Mouse (Mus musculus): ENCODE results near the gene Taco1. TPM values are rescaled to one million over a fixed set of nuclear protein-coding genes. Genes with fewer than 3 reads are reported as not detected.
"Not testable (repeated sequence)": the region's sequence is repeated elsewhere in the genome, so short reads cannot be mapped to it uniquely, and the experiment has no call there.

Gene Taco1
- polyA plus RNA-seq, 1 experiment from 2014 or later: 7.3 TPM

GRCm38 (mm10) chr11:106055341-106055740 is 10.5 kb upstream of the Taco1 start:
- WGBS: 91% methylated on average over 6 of the region's 6 CpGs
- no peaks in the 10 kb centered on the region for H3K27me3 ChIP-seq (ENCODE audit: control insufficient read depth, insufficient read depth, low read length)
- no peak overlapping the region for H3K9ac ChIP-seq (replicated peaks; ENCODE audit: low read depth, low read length)
- no peak overlapping the region for H3K4me2 ChIP-seq (ENCODE audit: low read depth, low read length)
- ATAC-seq (ENCODE audit: low read depth): no peak
- H3K36me3 ChIP-seq (ENCODE audit: control insufficient read depth, insufficient read depth, low read length): peaks cover 85% of the 10 kb centered on the region
- no peaks in the 10 kb centered on the region for H3K9me3 ChIP-seq (ENCODE audit: control insufficient read depth, low read length)
- H3K4me3 ChIP-seq (ENCODE audit: low read depth, low read length): no peak overlapping the region
- no peak overlapping the region for H3K27ac ChIP-seq (ENCODE audit: low read depth, low read length)
- no peaks in the 10 kb centered on the region for H3K4me1 ChIP-seq (ENCODE audit: control insufficient read depth, insufficient read depth, low read length)

DNA sequence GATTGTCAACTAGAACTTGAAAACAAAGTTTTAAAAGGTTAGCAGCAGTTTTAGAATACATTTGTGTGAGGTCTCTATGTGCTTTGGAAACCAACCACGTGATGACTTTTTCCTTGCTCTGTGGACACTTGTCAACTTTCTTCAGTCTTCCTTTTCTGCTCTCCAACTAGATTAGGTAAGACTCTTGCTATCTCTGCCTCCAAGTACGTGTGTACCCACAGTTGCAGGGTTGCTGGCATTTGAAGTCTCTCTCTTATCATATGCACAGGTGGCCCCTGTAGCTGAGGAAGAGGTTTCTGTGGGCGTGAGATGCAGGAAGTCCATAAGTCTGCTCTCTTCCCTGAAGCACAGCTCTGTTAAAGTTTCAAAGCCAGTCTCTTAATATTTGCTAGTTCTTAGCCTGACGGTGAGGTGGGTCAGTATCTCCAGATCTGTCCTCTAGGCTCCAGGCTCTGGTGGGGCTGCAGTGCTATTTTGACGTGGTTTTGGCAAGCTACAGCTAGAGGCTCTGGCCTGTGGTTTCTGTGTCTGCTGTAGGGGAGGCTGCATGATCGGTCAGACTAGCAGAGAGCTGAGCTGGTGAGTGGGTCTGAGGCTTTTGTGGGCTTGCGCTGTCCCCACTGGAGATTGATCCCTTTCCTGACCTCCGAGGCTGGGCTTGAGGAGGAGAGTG is 8.9 kb upstream of the Taco1 start:
- no peaks in the 10 kb centered on the region for H3K9me3 ChIP-seq (ENCODE audit: control insufficient read depth, low read length)
- 93% methylated on average over 8 of the region's 8 CpGs for WGBS
- no peaks in the 10 kb centered on the region for H3K4me1 ChIP-seq (ENCODE audit: control insufficient read depth, insufficient read depth, low read length)
- H3K9ac ChIP-seq (replicated peaks; ENCODE audit: low read depth, low read length): no peak overlapping the region
- H3K4me2 ChIP-seq (ENCODE audit: low read depth, low read length): no peak overlapping the region
- no peak overlapping the region for H3K4me3 ChIP-seq (ENCODE audit: low read depth, low read length)
- no peaks in the 10 kb centered on the region for H3K27me3 ChIP-seq (ENCODE audit: control insufficient read depth, insufficient read depth, low read length)
- no peak for ATAC-seq (ENCODE audit: low read depth)
- H3K36me3 ChIP-seq (ENCODE audit: control insufficient read depth, insufficient read depth, low read length): peaks cover 70% of the 10 kb centered on the region
- no peak overlapping the region for H3K27ac ChIP-seq (ENCODE audit: low read depth, low read length)

DNA sequence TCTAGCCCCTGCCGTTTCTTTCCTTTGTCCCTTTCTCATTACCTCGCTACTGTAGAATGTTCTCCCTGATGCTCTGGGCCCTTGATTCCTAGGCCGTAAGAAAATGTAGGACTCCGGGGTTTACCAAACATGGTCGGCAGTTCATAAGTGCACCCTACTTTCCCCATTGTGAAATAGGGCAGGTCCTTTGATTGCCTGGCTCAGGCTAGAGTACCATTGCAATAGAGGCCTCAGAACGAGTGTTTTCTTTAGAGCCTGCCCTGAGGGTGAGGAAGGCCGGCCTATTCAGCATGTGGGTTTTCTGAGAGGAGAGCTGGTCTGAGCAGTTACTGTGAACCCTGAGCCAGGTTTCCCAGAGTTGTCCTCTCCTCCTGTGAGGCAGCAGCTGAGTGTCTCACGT is 7.8 kb upstream of the Taco1 start:
- H3K27me3 ChIP-seq (ENCODE audit: control insufficient read depth, insufficient read depth, low read length): no peaks in the 10 kb centered on the region
- H3K36me3 ChIP-seq (ENCODE audit: control insufficient read depth, insufficient read depth, low read length): peaks cover 61% of the 10 kb centered on the region
- no peak overlapping the region for H3K4me2 ChIP-seq (ENCODE audit: low read depth, low read length)
- ATAC-seq (ENCODE audit: low read depth): no peak
- no peak overlapping the region for H3K27ac ChIP-seq (ENCODE audit: low read depth, low read length)
- H3K9me3 ChIP-seq (ENCODE audit: control insufficient read depth, low read length): no peaks in the 10 kb centered on the region
- H3K9ac ChIP-seq (replicated peaks; ENCODE audit: low read depth, low read length): no peak overlapping the region
- H3K4me1 ChIP-seq (ENCODE audit: control insufficient read depth, insufficient read depth, low read length): no peaks in the 10 kb centered on the region
- no peak overlapping the region for H3K4me3 ChIP-seq (ENCODE audit: low read depth, low read length)
- WGBS: 83% methylated on average over 8 of the region's 8 CpGs

DNA sequence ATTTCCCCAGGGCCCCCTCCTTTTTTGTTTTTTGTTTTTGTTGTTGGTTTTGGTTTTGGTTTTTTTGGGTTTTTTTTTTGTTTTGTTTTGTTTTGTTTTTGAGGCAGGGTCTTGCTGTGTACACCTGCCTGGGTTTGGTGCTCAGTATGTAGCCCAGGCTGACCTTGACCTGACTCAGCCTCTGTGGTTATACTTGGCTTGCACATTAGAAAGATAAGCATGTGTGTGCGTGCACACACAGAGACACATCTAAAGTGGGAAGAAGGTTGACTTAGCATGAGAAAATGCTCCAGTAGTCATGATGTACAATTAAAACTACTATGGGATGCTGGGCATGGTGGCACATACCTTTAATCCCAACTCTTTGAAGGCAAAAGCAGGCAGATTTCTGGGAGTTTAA is 5.3 kb upstream of the Taco1 start:
- ATAC-seq (ENCODE audit: low read depth): no peak

DNA sequence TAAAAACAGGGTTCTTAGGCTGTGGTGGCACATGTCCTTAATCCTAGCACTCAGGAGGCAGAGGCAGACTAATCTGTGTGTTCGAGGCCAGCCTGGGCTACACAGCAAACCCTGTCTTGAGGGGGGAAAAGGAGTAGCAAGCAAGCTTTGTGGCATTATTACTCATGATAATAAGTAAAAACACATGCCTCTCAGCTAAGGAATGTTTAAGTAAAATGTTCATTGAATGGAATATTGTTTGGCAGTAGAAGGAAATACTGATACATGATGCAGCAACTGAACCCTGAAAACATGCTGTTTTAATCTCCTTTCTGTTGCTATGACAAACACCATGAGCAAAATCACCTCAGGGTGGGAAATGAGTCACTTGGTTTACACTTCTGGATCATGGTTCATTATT is 4.5 kb upstream of the Taco1 start:
- no peak overlapping the region for H3K9ac ChIP-seq (replicated peaks; ENCODE audit: low read depth, low read length)
- no peak overlapping the region for H3K4me3 ChIP-seq (ENCODE audit: low read depth, low read length)
- no peak overlapping the region for H3K4me2 ChIP-seq (ENCODE audit: low read depth, low read length)
- peaks cover 29% of the 10 kb centered on the region for H3K36me3 ChIP-seq (ENCODE audit: control insufficient read depth, insufficient read depth, low read length)
- H3K4me1 ChIP-seq (ENCODE audit: control insufficient read depth, insufficient read depth, low read length): no peaks in the 10 kb centered on the region
- H3K9me3 ChIP-seq (ENCODE audit: control insufficient read depth, low read length): no peaks in the 10 kb centered on the region
- WGBS: 96% methylated on average over 1 of the region's 1 CpGs
- ATAC-seq (ENCODE audit: low read depth): no peak
- no peaks in the 10 kb centered on the region for H3K27me3 ChIP-seq (ENCODE audit: control insufficient read depth, insufficient read depth, low read length)
- no peak overlapping the region for H3K27ac ChIP-seq (ENCODE audit: low read depth, low read length)

More for the DNA sequence above, 5.3 kb upstream of the Taco1 start:
- Histone ChIP-seq H3K27me3 (ENCODE audit: control insufficient read depth, insufficient read depth, low read length) (no peaks in the 10 kb centered on the region), H3K27ac (ENCODE audit: low read depth, low read length) (no peak overlapping the region), H3K9me3 (ENCODE audit: control insufficient read depth, low read length) (no peaks in the 10 kb centered on the region), H3K36me3 (ENCODE audit: control insufficient read depth, insufficient read depth, low read length) (peaks cover 36% of the 10 kb centered on the region), H3K4me2 (ENCODE audit: low read depth, low read length) (no peak overlapping the region), H3K4me3 (ENCODE audit: low read depth, low read length) (no peak overlapping the region), H3K9ac (replicated peaks; ENCODE audit: low read depth, low read length) (no peak overlapping the region), H3K4me1 (ENCODE audit: control insufficient read depth, insufficient read depth, low read length) (no peaks in the 10 kb centered on the region)
- 98% methylated on average over 1 of the region's 1 CpGs for WGBS

DNA sequence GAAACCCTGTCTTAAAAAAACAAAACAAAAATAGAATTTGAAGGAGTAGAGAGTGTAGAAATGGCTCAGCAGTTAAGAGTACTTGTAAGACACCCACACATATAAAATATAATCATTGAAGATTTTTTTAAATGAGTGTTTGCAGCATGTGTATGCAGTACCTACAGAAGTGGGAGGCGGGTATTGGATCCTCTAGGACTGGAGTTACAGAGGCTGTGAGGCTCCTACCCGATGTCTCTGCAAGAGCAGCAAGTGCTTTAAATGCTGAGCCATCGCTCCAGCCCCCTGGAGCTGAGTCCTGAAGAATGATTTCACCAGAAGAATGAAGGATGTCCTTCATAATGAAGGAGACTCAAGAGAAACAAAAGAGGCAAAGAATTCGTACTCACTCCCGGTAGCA is 2.1 kb upstream of the Taco1 start:
- no peak overlapping the region for H3K9ac ChIP-seq (replicated peaks; ENCODE audit: low read depth, low read length)
- H3K27ac ChIP-seq (ENCODE audit: low read depth, low read length): no peak overlapping the region
- H3K4me3 ChIP-seq (ENCODE audit: low read depth, low read length): no peak overlapping the region
- 74% methylated on average over 5 of the region's 5 CpGs for WGBS
- no peak for ATAC-seq (ENCODE audit: low read depth)
- H3K9me3 ChIP-seq (ENCODE audit: control insufficient read depth, low read length): no peaks in the 10 kb centered on the region
- H3K36me3 ChIP-seq (ENCODE audit: control insufficient read depth, insufficient read depth, low read length): peaks cover 12% of the 10 kb centered on the region; the same call in 1 of the 2 replicates
- no peak overlapping the region for H3K4me2 ChIP-seq (ENCODE audit: low read depth, low read length)
- H3K4me1 ChIP-seq (ENCODE audit: control insufficient read depth, insufficient read depth, low read length): no peaks in the 10 kb centered on the region
- H3K27me3 ChIP-seq (ENCODE audit: control insufficient read depth, insufficient read depth, low read length): no peaks in the 10 kb centered on the region

- no peaks in the 10 kb centered on the region for H3K9me3 ChIP-seq (ENCODE audit: control insufficient read depth, low read length)
- H3K4me3 ChIP-seq (ENCODE audit: low read depth, low read length): peak overlapping the region; percentile 72
- H3K27ac ChIP-seq (ENCODE audit: low read depth, low read length): no peak overlapping the region
- H3K4me2 ChIP-seq (ENCODE audit: low read depth, low read length): peak overlapping the region; percentile 95
- H3K36me3 ChIP-seq (ENCODE audit: control insufficient read depth, insufficient read depth, low read length): no peaks in the 10 kb centered on the region
- H3K9ac ChIP-seq (replicated peaks; ENCODE audit: low read depth, low read length): no peak overlapping the region
- no peak for ATAC-seq (ENCODE audit: low read depth)
- no peaks in the 10 kb centered on the region for H3K4me1 ChIP-seq (ENCODE audit: control insufficient read depth, insufficient read depth, low read length)
- WGBS: 46% methylated on average over 18 of the region's 18 CpGs
- no peaks in the 10 kb centered on the region for H3K27me3 ChIP-seq (ENCODE audit: control insufficient read depth, insufficient read depth, low read length)
Observed at GRCm38 (mm10) chr11:106065073-106065922, 563 bp upstream of the Taco1 start.

- H3K9me3 ChIP-seq (ENCODE audit: control insufficient read depth, low read length); H3K36me3 ChIP-seq (ENCODE audit: control insufficient read depth, insufficient read depth, low read length); H3K27me3 ChIP-seq (ENCODE audit: control insufficient read depth, insufficient read depth, low read length); ATAC-seq (ENCODE audit: low read depth); H3K27ac ChIP-seq (ENCODE audit: low read depth, low read length); H3K4me1 ChIP-seq (ENCODE audit: control insufficient read depth, insufficient read depth, low read length): not testable (repeated sequence)
- peak overlapping the region; percentile 74 for H3K9ac ChIP-seq (replicated peaks; ENCODE audit: low read depth, low read length)
- 15% methylated on average over 23 of the region's 23 CpGs for WGBS
- H3K4me3 ChIP-seq (ENCODE audit: low read depth, low read length): peak overlapping the region; percentile 72
- H3K4me2 ChIP-seq (ENCODE audit: low read depth, low read length): peak overlapping the region; percentile 95
Observed at GRCm38 (mm10) chr11:106066616-106067015, 755 bp downstream of the Taco1 start.

- Histone ChIP-seq H3K9ac (replicated peaks; ENCODE audit: low read depth, low read length) (no peak overlapping the region), H3K36me3 (ENCODE audit: control insufficient read depth, insufficient read depth, low read length) (0 out of 2 replicates have a peak, but pooled peaks cover 6% of the 10 kb centered on the region), H3K27me3 (ENCODE audit: control insufficient read depth, insufficient read depth, low read length) (no peaks in the 10 kb centered on the region), H3K9me3 (ENCODE audit: control insufficient read depth, low read length) (no peaks in the 10 kb centered on the region), H3K27ac (ENCODE audit: low read depth, low read length) (no peak overlapping the region), H3K4me3 (ENCODE audit: low read depth, low read length) (no peak overlapping the region), H3K4me2 (ENCODE audit: low read depth, low read length) (no peak overlapping the region), H3K4me1 (ENCODE audit: control insufficient read depth, insufficient read depth, low read length) (no peaks in the 10 kb centered on the region)
- ATAC-seq (ENCODE audit: low read depth): no peak
- WGBS: 87% methylated on average over 3 of the region's 3 CpGs
Observed at GRCm38 (mm10) chr11:106073774-106074173, 7.9 kb downstream of the Taco1 start.
